Mouse (Mus musculus) cerebellum, postnatal 10 days (tissue): Measurements from ENCODE around the gene Npcd.
"Not testable (repeated sequence)": the region's sequence is repeated elsewhere in the genome, so short reads cannot be mapped to it uniquely, and the experiment has no call there.

Experiments used
- DNase-seq, 2 experiments: peaks; one replicate each; pipeline ENCODE4 v3.0.0; 2021; ENCODE audit warnings: mixed read lengths in 2 of 2

The Npcd gene

DNA sequence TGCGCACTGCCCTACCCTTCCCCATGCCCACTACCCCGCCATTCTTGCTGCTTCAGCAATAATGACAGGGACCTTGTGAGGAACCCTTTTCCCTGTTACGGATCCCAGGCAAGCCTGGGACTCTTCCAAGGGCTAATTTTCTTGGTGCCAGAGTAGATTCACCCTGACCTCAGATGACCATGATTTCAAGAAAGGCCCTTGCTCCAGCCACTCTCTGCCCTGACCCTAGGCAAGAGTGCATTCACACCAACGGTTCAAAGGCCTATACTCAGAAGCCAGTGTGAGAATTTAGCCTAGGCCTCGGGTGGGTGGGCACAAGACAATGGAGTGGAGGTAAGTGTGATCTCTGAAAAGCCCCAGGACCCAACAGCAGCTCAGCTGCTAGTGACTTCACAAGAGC is 4.6 kb downstream of the Npcd start:
- DNase-seq, result peak; percentile 9 to 15

- peak; percentile 83 to 84 for DNase-seq
These were observed 5.5 kb downstream of the Npcd start for GRCm38 (mm10) chr15:79828366-79829035.

- peak; percentile 53 to 59 for DNase-seq
These were observed 6.2 kb downstream of the Npcd start for GRCm38 (mm10) chr15:79827778-79828210.

GRCm38 (mm10) chr15:79827061-79827777 is 6.8 kb downstream of the Npcd start:
- peak; percentile 38 to 50 for DNase-seq

DNA sequence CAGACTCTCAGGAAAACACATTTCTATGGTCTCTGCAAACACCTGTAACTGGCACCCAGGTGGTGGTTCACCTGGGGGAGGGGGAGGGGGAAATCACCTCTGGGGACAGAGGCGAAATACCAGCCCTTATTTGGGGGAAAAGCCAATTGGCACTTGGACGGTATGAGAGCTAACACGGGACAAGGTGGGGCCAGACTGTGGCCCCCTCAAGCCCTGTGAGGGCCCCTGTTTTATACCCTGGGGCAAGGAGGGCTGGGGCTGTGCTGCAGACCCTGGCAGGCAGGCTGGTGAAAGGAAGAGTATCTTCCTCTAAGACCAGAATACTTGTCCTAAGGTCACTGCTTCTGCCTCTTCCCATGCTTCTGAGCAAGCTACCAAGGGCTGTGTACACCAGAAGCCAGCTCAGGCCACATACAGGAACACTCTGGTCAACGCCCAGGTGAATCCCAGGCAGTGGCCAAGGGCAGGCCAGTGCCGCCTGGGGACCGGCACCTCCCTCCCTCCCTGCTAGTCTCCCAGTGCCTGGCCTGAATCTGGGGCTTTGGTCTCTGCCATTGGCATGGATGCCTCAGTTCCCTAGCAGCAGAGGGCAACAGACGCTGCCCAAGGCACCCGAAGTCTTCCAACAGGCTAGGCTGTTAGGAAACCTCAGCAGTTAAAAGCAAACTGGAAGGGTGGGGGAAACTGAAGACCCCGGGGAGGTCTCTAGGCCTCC is 7.7 kb downstream of the Npcd start:
- DNase-seq, result peak; percentile 33 to 34

GRCm38 (mm10) chr15:79825146-79825825 is 8.8 kb downstream of the Npcd start:
- DNase-seq, result peak; percentile 51 to 63

DNA sequence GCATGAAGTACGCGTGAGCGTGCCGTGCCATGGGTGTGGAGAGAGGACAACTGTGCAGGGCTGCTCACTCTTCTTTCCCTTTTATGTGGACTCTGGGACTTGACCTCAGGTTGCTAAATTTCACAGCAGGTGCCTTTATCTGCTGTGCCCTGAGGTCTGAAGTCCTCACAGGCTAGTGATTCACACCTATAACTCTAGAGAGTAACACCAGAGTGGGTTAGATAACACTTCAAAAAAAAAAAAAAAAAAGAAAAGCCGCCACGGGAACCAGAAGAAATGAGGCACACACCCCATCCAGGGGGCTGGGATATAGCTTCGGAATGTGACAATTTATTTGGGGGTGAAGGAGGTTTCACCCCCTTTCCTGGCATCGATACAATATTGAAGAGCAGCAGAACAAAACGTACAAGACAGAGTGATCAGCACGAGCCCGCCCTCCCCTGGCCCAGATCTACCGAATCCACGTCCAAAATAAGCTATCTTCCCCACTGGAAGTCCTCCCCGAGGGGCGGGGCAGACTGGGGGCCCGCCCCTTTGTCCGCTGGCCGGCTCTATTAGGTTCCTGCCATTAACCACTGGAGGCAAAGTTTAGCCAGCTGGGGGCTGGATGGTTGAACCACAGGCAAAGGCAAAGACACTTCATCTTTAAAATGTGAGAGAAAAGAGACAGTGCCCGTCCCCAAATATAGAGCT is 10.3 kb downstream of the Npcd start:
- peak; percentile 45 to 61 for DNase-seq

- peak; percentile 76 to 83 for DNase-seq
These were observed 11.5 kb downstream of the Npcd start for GRCm38 (mm10) chr15:79822265-79823199.

GRCm38 (mm10) chr15:79818325-79818724 is 15.7 kb downstream of the Npcd start:
- DNase-seq, result peak in 1 of 2 experiments; percentile 35

GRCm38 (mm10) chr15:79813666-79814258 is 20.3 kb downstream of the Npcd start:
- DNase-seq, result no peak

GRCm38 (mm10) chr15:79812840-79813239 is 21.2 kb downstream of the Npcd start:
- DNase-seq, result not testable (repeated sequence)

DNA sequence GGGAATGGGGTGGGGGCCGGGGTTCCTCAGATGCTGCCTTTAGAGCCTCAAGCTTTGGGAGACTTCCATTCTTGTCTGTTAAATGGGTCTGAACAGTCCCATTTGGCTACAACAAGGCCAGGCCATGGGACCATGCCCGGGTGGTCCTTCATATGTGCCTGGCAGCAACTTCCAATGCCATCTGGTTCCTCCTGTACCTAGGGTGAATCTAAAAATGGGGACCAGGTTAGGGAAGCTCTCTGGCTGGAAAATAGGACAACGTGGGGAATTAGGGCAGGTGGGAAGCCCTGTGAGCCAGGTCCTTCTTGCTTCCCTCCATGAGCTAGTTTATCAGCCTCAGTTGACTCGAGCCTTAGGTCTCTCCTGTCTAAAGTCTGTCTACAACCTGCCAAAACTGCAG is 23.0 kb downstream of the Npcd start:
- peak in 1 of 2 experiments; percentile 71 for DNase-seq

GRCm38 (mm10) chr15:79810061-79810460 is 24.0 kb downstream of the Npcd start:
- peak; percentile 91 to 94 for DNase-seq

GRCm38 (mm10) chr15:79808658-79809057 is 25.4 kb downstream of the Npcd start:
- DNase-seq, result peak; percentile 72 to 76

GRCm38 (mm10) chr15:79808114-79808513 is 25.9 kb downstream of the Npcd start:
- DNase-seq, result peak; percentile 90 to 92

DNA sequence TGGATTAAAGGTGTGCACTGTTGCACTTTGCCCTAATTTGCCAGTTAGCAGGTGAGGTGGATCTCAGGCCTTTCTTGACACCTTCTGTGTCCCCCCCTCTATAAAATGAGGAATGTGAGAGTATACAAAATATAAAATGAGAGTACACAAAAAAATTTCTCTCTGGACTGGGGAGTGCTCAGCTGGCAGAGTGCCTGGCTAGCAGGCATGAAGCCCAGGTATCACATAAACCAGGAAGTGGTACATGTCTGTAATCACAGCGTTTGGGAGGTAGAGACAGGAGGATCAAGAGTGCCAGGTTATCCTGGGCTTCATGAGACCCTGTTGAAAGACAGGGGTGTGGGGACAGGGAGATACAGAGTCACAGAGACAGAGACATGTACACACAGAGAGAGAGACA is 27.0 kb downstream of the Npcd start:
- DNase-seq, result peak in 1 of 2 experiments; percentile 57

DNA sequence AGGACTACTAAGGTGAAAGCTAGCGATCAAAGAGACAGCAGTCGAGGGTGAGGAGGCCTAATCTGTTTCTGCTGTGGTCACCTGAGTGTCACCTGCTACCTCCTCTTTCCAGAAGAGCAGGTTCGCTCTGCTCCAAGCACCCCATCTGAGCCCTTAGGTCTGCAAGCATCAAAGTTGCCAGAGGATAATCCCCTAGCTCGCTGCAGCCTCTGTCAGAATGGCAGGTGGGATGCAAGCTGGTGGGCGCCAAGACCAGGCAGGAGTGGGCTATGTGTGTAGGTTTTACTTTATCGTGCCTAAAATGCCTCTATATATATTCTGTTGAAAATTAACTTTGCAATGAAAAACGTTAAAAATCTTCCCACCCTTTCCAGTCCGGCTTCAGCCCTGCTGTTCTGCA is 28.8 kb downstream of the Npcd start:
- DNase-seq, result no peak

DNA sequence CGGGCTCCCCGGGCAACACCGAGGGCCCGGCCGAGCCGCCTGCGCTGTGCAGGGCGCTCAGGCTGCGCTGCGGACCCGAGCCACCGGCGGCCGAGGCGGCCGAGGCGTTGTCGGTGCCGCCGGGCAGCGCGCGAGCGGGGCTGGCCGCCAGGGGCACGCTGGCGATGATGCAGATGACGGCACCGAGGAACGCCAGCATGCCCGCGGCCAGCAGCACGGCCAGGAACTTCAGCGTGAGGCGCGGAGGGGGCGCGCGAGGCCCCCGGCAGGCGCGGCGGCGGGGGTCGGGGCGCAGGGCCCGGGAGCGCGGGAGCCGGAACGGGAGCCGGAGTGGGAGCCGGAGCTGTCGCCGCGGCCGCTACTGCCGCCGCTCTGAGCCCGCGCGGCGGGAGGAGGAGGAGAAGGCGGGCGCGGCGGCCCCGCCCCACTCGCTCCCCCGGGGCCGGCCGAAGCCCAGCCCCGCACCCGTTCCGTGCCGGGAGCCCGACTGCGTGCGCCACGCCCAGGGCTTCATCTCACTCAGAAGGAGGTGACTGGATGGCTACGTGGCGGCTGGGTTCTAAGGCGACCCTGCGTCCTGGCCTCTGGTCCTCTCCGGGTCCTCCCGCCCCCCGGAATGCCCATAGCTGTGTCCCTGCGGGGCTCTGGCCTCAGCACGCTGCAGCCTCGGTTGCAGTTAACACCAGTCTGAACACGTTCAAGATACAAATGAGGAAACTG is 29.5 kb downstream of the Npcd start, which contains the start of gene Nptxr:
TSS of gene Nptxr (minus strand) at position 415 of the 720 bp plus-strand sequence.
- DNase-seq, result peak; percentile 82 to 84

GRCm38 (mm10) chr15:79803533-79804351 is 30.3 kb downstream of the Npcd start:
- peak in 1 of 2 experiments; percentile 52 for DNase-seq
